Mouse (Mus musculus): ENCODE results near the gene Tagap.

DNA sequence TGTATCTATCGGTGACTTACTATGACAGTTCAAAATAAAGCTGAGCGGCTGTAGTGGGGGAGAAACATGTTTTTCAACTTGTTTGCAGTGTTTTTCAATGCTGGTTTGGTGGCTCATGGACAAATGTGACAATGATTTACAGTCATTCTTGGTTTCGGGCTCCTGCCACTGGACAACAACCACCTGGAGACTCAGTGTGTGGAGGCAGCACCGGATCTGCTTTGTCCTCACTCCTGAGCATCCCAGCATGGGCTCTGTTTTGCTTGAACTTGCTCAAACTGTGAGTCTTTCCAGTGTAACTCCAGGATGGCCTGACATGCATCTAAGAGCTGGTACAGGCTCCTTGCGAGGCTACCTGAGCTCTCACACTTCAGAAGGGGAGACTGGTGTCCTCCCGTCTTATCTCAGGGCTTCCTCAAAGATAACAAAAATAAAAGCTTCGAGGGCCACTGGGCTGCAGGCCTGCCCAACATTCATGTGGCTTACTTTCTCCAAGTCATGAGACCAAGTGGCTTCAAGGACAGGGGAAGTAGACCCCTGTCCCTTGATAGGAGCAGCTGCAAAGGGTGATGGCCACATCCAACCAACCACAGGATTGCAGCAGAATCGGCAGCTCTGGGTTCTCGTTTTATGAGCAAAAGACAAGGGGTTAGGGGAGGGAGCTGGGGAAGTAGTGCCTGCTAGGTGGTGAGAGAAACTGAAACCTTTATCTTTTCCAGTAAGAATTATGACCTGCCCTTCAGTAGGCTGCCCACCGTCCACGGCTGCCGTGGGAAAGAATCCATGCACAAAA is 8.8 kb upstream of the Tagap start:
- TF ChIP-seq POLR2A (IDR thresholded peaks at IDR 0.05; ENCODE audit: control insufficient read depth, extremely low read depth, insufficient read depth, low read length, poor library complexity) (no peak), CTCF (IDR thresholded peaks at IDR 0.05; ENCODE audit: borderline replicate concordance, control insufficient read depth, extremely low read depth, insufficient read depth, low read length, poor library complexity) (no peak)

Data from thymus, adult 2 months (tissue).